Mouse (Mus musculus) myocyte (in vitro differentiated cells): ENCODE measurements around the gene Slc24a2. TPM values are rescaled to one million over a fixed set of nuclear protein-coding genes. Genes with fewer than 3 reads are reported as not detected.

ENCODE experiments used
- H3K27me3 ChIP-seq: one replicate; pipeline ENCODE4 v1.6.1; 2011; ENCODE audit not compliant: control insufficient read depth, insufficient read depth, insufficient read length
- H3K36me3 ChIP-seq: one replicate; pipeline ENCODE4 v1.6.1; 2011; ENCODE audit not compliant: control insufficient read depth, insufficient read depth
- H3K4me2 ChIP-seq: one replicate; pipeline ENCODE4 v1.6.1; 2011; ENCODE audit warnings: low read depth, control low read depth
- H3K4me3 ChIP-seq: one replicate; pipeline ENCODE4 v1.5.1; 2011; ENCODE audit warnings: mild to moderate bottlenecking, control low read depth, moderate library complexity
- H3K79me2 ChIP-seq: one replicate; pipeline ENCODE4 v1.6.1; 2011; ENCODE audit not compliant: control insufficient read depth, insufficient read depth
- H3ac ChIP-seq: one replicate; pipeline ENCODE4 v1.6.1; 2011; ENCODE audit not compliant: control insufficient read depth, insufficient read length
- CEBPB ChIP-seq: IDR thresholded peaks from 2 replicates; pipeline ENCODE4 v1.6.1; 2011; ENCODE audit warnings: mild to moderate bottlenecking, moderate library complexity; ENCODE audit not compliant: poor library complexity, insufficient read depth, severe bottlenecking
- E2F4 ChIP-seq: IDR thresholded peaks from one replicate; pipeline ENCODE4 v1.6.1; 2011; ENCODE audit warnings: mild to moderate bottlenecking, control low read depth, moderate library complexity; ENCODE audit not compliant: insufficient read depth
- MAX ChIP-seq: IDR thresholded peaks from one replicate; pipeline ENCODE4 v1.6.1; 2011; ENCODE audit warnings: low read depth, mild to moderate bottlenecking, control low read depth
- MYOD1 ChIP-seq, 3 experiments: IDR thresholded peaks; one replicate each; pipeline ENCODE4 v1.6.1; 2011; ENCODE audit warnings: control low read depth in 2 of 3, low read depth in 2 of 3, mild to moderate bottlenecking in 2 of 3, moderate library complexity in 1 of 3; ENCODE audit not compliant: insufficient read length in 2 of 3, control insufficient read depth in 1 of 3
- MYOG ChIP-seq, 3 experiments: IDR thresholded peaks; one replicate each; pipeline ENCODE4 v1.6.1; 2011; ENCODE audit warnings: control low read depth in 2 of 3, low read depth in 2 of 3, mild to moderate bottlenecking in 2 of 3; ENCODE audit not compliant: insufficient read length in 2 of 3, control insufficient read depth in 1 of 3, insufficient read depth in 1 of 3
- POLR2A ChIP-seq: IDR thresholded peaks from one replicate; pipeline ENCODE4 v1.6.1; 2011; ENCODE audit warnings: low read depth, mild to moderate bottlenecking, control low read depth, moderate library complexity; ENCODE audit not compliant: insufficient read length
- POLR2AphosphoS2 ChIP-seq: IDR thresholded peaks from one replicate; pipeline ENCODE4 v1.6.1; 2011; ENCODE audit warnings: low read depth, control low read depth; ENCODE audit not compliant: insufficient read length
- REST ChIP-seq: IDR thresholded peaks from one replicate; pipeline ENCODE4 v1.6.1; 2011; ENCODE audit warnings: mild to moderate bottlenecking, control low read depth, moderate library complexity; ENCODE audit not compliant: insufficient read depth, insufficient read length
- SRF ChIP-seq: IDR thresholded peaks from one replicate; pipeline ENCODE4 v1.6.1; 2011; ENCODE audit warnings: low read depth; ENCODE audit not compliant: control insufficient read depth, insufficient read length
- TCF12 ChIP-seq: IDR thresholded peaks from one replicate; pipeline ENCODE4 v1.6.1; 2011; ENCODE audit warnings: mild to moderate bottlenecking, control low read depth; ENCODE audit not compliant: poor library complexity, insufficient read depth, severe bottlenecking
- TCF3 ChIP-seq: IDR thresholded peaks from one replicate; pipeline ENCODE4 v1.6.1; 2011; ENCODE audit warnings: low read depth, control low read depth; ENCODE audit not compliant: insufficient read length
- USF1 ChIP-seq: IDR thresholded peaks from one replicate; pipeline ENCODE4 v1.6.1; 2011; ENCODE audit warnings: low read depth, mild to moderate bottlenecking, control low read depth, moderate library complexity
- polyA plus RNA-seq: library from polyadenylated mRNA; unstranded; fragments of >200 nt; fragmentation: generic; extraction: Trizol; gene quantifications from one replicate; pipeline ENCODE4 v1.2.1, GENCODE M21; 2012; ENCODE audit warnings: missing spikeins

Slc24a2 gene
- polyA plus RNA-seq, 1 experiment, result under 0.01 TPM

DNA sequence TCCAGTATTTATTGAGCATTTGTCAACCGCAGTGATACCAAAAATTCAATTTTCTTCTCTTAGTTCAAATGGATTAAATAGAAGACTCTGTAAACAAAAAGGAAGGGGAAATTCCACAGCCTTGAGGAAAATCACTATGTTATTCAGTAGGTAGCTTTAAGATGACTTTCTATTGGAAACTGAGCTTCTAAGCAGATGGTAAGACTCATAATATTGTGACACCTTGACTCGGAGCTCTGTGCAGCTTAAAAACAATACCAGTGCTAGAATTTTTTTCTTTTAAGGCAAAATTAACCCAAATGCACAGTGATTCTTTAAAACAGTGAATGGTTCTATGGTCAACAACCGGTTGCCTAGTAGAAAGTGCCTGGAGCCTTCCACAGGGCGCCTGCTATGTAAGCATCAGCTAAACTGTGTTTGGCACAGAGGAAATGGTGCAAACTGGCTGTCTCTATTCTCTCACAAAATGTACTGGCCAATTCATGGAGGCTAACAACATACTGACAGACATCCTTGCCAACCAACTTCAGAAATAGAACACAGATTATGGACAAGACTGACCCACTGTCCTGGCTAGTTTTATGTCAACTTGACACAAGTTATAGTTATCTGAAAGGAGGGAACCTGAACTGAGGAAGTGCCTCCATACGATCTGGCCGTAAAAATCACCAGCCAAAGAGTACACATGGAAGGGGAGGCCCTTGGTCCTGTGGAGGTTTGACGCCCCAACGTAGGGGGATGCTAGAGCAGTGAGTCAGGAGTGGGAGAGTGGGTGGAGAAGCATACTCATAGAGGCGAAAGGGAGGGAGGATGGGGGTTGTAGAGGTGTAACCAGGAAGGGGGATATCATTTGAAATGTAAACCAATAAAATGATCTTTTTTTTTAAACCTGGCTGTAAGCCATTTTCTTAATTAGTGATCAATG, 211.9 kb downstream of the Slc24a2 start:
- no peak overlapping the region for H3K4me3 ChIP-seq
- H3K27me3 ChIP-seq, result no peaks in the 10 kb centered on the region
- H3K4me2 ChIP-seq, result no peak overlapping the region
- H3K36me3 ChIP-seq, result no peaks in the 10 kb centered on the region
- no peak for TF ChIP-seq POLR2A
- TF ChIP-seq SRF, result no peak
- TF ChIP-seq TCF3, result no peak
- no peak for TF ChIP-seq CEBPB
- TF ChIP-seq MYOG (IDR thresholded peaks at IDR 0.05; ENCODE audit: control insufficient read depth in 1 of 3, insufficient read depth in 1 of 3, insufficient read length in 2 of 3, low read depth in 2 of 3), result no peak
- no peak for TF ChIP-seq REST
- TF ChIP-seq TCF12, result no peak
- no peak for TF ChIP-seq E2F4
- TF ChIP-seq MAX, result no peak
- no peak for TF ChIP-seq POLR2AphosphoS2
- no peak for TF ChIP-seq MYOD1 (IDR thresholded peaks at IDR 0.05; ENCODE audit: control insufficient read depth in 1 of 3, insufficient read length in 2 of 3, low read depth in 2 of 3)
- TF ChIP-seq USF1, result no peak
- no peak overlapping the region for H3ac ChIP-seq
- H3K79me2 ChIP-seq, result no peaks in the 10 kb centered on the region

DNA sequence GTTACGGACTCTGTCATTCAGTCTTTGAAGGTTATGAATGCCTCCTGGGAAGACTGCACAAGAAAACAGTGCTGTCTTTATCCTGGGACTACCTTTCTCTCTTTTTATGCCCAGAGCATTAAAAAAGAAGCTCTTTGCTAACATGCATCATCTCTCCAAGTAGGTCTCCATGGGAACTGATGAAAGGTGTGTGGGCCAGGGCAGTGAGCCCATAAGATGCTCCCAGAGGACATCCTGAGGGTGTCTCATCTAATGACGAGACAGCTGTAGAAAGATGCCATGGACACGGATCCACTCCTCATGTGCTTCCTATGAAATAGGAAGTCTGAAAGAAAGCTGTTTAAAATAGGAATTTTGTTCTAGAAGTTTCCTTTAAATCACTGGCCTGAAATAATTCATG, 212.8 kb downstream of the Slc24a2 start:
- TF ChIP-seq E2F4 (no peak), POLR2A (no peak), MAX (no peak), POLR2AphosphoS2 (no peak)
- Histone ChIP-seq H3K27me3 (no peaks in the 10 kb centered on the region), H3ac (no peak overlapping the region), H3K36me3 (no peaks in the 10 kb centered on the region), H3K79me2 (no peaks in the 10 kb centered on the region), H3K4me2 (no peak overlapping the region), H3K4me3 (no peak overlapping the region)

DNA sequence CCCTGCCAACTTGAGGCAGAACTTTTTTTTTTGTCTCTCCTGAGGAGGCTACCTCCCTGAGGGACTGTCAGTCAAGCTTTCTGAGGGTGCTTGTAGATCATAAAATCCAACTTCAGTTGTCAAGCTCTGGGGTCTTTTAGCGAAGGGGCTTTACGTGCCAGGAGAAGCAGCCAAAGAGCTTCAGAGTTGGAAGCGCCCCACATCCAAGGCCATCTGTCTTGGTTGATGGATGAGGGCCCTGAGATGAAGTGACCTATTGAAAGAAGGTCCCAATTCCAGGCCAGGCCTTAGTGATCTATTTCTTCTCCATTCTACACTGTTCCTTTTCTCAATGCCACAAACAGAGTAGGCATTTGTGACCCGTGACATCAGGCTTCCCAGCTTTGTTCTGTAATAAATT, 214.5 kb downstream of the Slc24a2 start:
- no peaks in the 10 kb centered on the region for H3K27me3 ChIP-seq
- no peaks in the 10 kb centered on the region for H3K36me3 ChIP-seq
- H3K79me2 ChIP-seq, result no peaks in the 10 kb centered on the region
- H3K4me2 ChIP-seq, result no peak overlapping the region
- H3K4me3 ChIP-seq, result no peak overlapping the region
- no peak overlapping the region for H3ac ChIP-seq
- TF ChIP-seq MYOD1 (IDR thresholded peaks at IDR 0.05; ENCODE audit: control insufficient read depth in 1 of 3, insufficient read length in 2 of 3, low read depth in 2 of 3) (no peak), REST (no peak), SRF (no peak), TCF3 (no peak), CEBPB (no peak), TCF12 (no peak)

DNA sequence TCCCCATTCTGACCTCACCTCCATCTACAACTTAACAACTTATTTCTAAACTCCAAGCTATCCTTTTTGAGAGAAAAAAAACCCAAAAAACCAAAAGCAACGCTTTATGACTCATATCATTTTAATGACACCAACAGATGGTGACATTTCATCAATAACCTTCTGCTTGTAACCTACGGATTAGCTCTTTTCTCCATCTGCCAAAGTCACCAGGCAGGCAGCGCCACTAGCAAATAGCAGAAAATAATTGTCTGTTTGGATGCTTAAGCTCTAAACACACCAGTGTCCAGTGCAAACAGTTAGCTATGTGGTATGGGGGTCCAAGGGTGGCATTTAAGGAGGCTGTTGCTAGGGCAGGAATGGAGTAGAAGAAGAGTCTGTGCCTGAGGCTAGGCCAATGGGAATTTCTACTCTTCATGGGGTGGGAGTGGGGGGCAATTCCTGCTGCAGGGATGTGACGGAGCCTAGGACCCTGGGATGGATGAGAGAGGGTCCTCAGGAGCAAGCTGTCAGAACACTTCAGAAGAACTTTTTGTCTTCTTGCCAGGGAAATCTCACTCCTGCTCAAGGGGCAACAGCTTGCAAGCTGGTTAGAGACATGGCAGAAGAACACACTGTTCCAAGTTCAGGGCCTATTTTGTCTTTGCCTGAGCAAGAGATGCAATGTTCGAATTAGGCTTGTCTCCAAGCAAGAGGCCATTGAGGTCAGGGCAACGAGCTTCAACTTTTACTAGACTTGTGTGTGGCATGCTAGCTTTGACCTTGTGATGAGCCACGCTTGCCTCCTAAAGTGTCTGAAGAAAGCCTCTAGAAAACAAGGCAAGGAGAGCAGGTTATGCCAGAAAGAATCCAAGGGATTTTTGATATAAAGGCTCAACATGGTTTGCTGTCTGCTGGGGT, 216.3 kb downstream of the Slc24a2 start:
- Histone ChIP-seq H3K27me3 (no peaks in the 10 kb centered on the region), H3ac (no peak overlapping the region), H3K4me3 (no peak overlapping the region), H3K4me2 (no peak overlapping the region), H3K79me2 (no peaks in the 10 kb centered on the region), H3K36me3 (no peaks in the 10 kb centered on the region)
- TF ChIP-seq SRF (no peak), MYOG (IDR thresholded peaks at IDR 0.05; ENCODE audit: control insufficient read depth in 1 of 3, insufficient read depth in 1 of 3, insufficient read length in 2 of 3, low read depth in 2 of 3) (no peak), POLR2AphosphoS2 (no peak), MYOD1 (IDR thresholded peaks at IDR 0.05; ENCODE audit: control insufficient read depth in 1 of 3, insufficient read length in 2 of 3, low read depth in 2 of 3) (no peak), POLR2A (no peak), REST (no peak), CEBPB (no peak), E2F4 (no peak), TCF3 (no peak), TCF12 (no peak), USF1 (no peak), MAX (no peak)
